Mouse (Mus musculus): ENCODE measurements around the gene Gba2. TPM values are rescaled to one million over a fixed set of nuclear protein-coding genes. Genes with fewer than 3 reads are reported as not detected.
"Not testable (repeated sequence)": the region's sequence is repeated elsewhere in the genome, so short reads cannot be mapped to it uniquely, and the experiment has no call there.

The Gba2 gene
- 67.9 and 71.0 TPM in 2 replicates for polyA plus RNA-seq (2015; fragmentation: Nextera tagmentation; extraction: Ambion mirVana)

GRCm38 (mm10) chr4:43578376-43579204 lies at the start of gene Gba2, which contains the start of gene Rgp1:
Gene Gba2 (minus strand): TSS chr4:43578873.
Gene Rgp1 (plus strand): TSS chr4:43578715.
- peak within 1 kb of the TSS; percentile 89 for H3K4me3 ChIP-seq
- peak within 1 kb of the TSS; percentile 87 for H3K27ac ChIP-seq
- H3K9ac ChIP-seq, result peak within 1 kb of the TSS; percentile 81
- peak within 1 kb of the TSS; percentile 96 for H3K4me2 ChIP-seq
- no peaks in the 10 kb centered on the region for H3K27me3 ChIP-seq (replicated peaks)
- H3K36me3 ChIP-seq (replicated peaks), result peaks cover 26% of the 10 kb centered on the region
- ATAC-seq (replicated peaks), result peak; percentile 88
- H3K9me3 ChIP-seq, result no peaks in the 10 kb centered on the region
- under 1% methylated on average over 74 of the region's 76 CpGs for WGBS
- H3K4me1 ChIP-seq, result peaks cover 47% of the 10 kb centered on the region

- no peak for ATAC-seq (replicated peaks)
- WGBS, result 89% methylated on average over 4 of the region's 4 CpGs
Observed at GRCm38 (mm10) chr4:43620146-43620778, 41.6 kb upstream of the Gba2 start.

DNA sequence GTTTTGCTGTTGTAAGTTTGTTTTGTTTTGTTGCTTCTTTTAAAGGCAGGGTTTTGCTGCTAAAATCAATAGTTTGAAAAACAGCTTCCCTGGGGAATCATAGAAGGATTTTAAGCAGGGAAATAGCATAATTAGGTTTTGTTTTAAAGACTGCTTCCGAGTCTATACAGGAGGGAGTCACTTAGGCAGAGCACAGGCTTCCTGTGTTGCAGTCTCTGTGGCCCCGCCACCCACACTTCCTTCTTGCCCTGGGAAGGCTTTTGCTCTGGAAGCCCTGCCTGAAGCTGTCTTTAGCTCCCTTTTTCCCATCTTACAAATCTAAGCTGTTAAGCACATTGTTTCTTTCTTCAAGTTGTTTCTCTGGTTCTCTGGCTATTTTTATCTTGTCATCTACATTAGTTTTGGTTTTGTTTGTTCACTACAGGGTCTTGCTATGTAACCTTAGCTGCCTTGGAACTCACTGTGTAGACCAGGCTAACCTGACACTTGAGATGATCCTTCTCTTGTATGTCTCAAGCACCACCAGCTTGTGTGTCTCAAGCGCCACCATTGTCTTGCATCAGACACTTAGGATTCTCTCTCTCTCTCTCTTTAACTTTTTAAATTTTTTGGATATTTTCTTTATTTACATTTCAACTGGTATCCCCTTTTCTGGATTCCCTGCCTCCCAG lies 34.5 kb upstream of the Gba2 start:
- Histone ChIP-seq H3K4me3 (no peak overlapping the region), H3K4me1 (no peaks in the 10 kb centered on the region), H3K27me3 (replicated peaks) (no peaks in the 10 kb centered on the region), H3K36me3 (replicated peaks) (no peaks in the 10 kb centered on the region), H3K27ac (no peak overlapping the region), H3K9ac (no peak overlapping the region), H3K9me3 (no peaks in the 10 kb centered on the region), H3K4me2 (no peak overlapping the region)
- WGBS, result 63% methylated on average over 3 of the region's 3 CpGs
- no peak for ATAC-seq (replicated peaks)

More at GRCm38 (mm10) chr4:43620146-43620778, 41.6 kb upstream of the Gba2 start:
- Histone ChIP-seq H3K4me1 (no peaks in the 10 kb centered on the region), H3K9ac (no peak overlapping the region), H3K9me3 (0 out of 2 replicates have a peak, but pooled peaks cover 3% of the 10 kb centered on the region), H3K4me2 (no peak overlapping the region), H3K27me3 (replicated peaks) (0 out of 2 replicates have a peak, but pooled peaks cover 2% of the 10 kb centered on the region), H3K4me3 (no peak overlapping the region), H3K27ac (no peak overlapping the region), H3K36me3 (replicated peaks) (no peaks in the 10 kb centered on the region)

DNA sequence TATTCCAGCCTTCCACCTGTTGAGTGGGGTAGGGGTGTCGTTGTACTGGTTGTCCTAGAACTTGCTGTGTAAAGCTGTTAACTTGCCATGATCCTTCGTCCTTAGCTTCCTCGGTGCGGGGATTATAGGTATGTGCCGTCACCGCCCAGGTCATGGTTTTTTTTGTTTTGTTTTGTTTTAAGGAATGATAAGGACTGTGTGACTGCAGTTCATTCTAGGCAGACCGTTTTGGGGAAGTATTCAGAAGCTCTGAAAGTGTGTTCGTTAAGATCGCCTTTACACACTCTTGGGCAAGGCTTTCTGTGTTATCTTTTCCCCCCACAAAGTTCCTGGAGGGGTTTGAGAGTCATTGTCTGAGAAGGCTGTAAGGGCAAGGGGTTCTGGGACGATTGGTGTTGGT lies 33.9 kb upstream of the Gba2 start:
- Histone ChIP-seq H3K4me3 (no peak overlapping the region), H3K36me3 (replicated peaks) (no peaks in the 10 kb centered on the region), H3K9me3 (no peaks in the 10 kb centered on the region), H3K27ac (no peak overlapping the region), H3K27me3 (replicated peaks) (no peaks in the 10 kb centered on the region), H3K4me1 (no peaks in the 10 kb centered on the region), H3K4me2 (no peak overlapping the region), H3K9ac (no peak overlapping the region)
- no peak for ATAC-seq (replicated peaks)
- WGBS, result 71% methylated on average over 10 of the region's 10 CpGs

DNA sequence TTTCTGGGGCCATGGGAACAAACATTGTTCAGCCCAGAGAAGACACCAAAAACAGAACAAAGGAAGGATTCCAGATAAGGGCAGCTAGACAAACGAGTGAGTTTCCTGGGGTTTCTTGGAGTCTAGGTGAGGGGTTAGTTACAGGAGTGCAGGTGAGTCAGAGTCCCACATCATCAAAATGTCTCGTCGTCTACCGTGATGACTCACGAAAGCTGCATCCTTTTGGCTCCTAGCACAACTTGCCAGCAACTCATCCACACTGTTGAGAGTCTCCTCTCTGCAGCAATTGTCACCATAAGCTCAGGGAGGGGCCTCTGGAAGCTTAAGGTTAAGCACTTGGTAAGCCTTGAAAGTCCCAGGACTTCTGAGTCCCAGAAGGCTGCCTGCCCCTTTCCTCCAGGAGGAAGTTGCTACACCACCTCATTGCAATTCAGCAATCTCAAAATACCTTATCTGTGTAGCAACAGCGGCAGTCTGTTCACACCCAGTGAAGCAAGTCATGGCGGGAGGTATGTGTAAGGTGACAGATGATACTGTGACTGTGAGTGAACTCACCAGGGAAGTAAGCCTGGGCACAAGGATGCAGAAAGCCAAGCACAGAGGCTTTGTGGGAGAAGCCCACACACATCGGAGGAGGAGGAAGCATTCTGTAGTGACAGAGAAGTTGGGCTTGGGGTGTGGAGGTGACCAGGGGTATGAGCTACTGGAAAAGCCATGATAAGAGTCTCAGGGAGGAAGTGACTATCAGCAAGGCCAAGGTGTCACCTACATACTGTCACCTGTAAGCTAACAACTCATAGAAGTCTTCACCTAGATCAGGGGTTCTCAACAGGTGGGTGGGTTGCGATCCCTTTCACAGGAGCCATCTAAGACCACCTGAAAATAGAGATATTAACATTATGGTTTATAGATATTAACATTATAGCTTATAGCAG lies 26.3 kb upstream of the Gba2 start:
- no peak overlapping the region for H3K9ac ChIP-seq
- no peaks in the 10 kb centered on the region for H3K27me3 ChIP-seq (replicated peaks)
- ATAC-seq (replicated peaks), result no peak
- WGBS, result 80% methylated on average over 9 of the region's 9 CpGs
- no peaks in the 10 kb centered on the region for H3K36me3 ChIP-seq (replicated peaks)
- H3K4me1 ChIP-seq, result no peaks in the 10 kb centered on the region
- no peak overlapping the region for H3K4me2 ChIP-seq
- no peak overlapping the region for H3K4me3 ChIP-seq
- H3K9me3 ChIP-seq, result no peaks in the 10 kb centered on the region
- H3K27ac ChIP-seq, result no peak overlapping the region

DNA sequence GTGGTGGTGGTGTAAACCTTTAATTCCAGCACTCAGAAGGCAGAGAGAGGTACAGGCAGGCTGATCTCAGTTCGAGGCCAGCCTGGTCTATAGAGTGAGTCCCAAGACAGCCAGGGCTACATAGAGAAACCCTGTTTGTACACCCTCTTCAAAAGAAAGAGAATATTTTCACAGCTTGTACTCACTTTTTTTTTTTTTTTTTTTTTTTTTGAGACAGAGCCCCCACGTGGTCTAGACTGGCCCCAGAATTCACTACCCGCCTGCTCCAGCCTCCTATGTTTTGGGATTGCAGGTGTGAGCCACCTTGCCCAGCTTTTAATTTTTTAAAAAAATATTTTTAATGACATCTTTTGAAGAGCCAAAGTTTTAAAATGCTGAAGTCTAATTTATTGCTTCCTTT lies 25.4 kb upstream of the Gba2 start:
- H3K36me3 ChIP-seq (replicated peaks), result no peaks in the 10 kb centered on the region
- H3K27me3 ChIP-seq (replicated peaks), result no peaks in the 10 kb centered on the region
- H3K9ac ChIP-seq, result no peak overlapping the region
- H3K9me3 ChIP-seq, result no peaks in the 10 kb centered on the region
- H3K4me3 ChIP-seq, result no peak overlapping the region
- 66% methylated on average over 3 of the region's 3 CpGs for WGBS
- H3K4me2 ChIP-seq, result no peak overlapping the region
- no peak for ATAC-seq (replicated peaks)
- H3K27ac ChIP-seq, result no peak overlapping the region
- H3K4me1 ChIP-seq, result no peaks in the 10 kb centered on the region

- Histone ChIP-seq H3K4me2 (no peak overlapping the region), H3K27ac (no peak overlapping the region), H3K36me3 (replicated peaks) (no peaks in the 10 kb centered on the region), H3K4me3 (no peak overlapping the region), H3K9ac (no peak overlapping the region), H3K4me1 (no peaks in the 10 kb centered on the region), H3K27me3 (replicated peaks) (no peaks in the 10 kb centered on the region), H3K9me3 (no peaks in the 10 kb centered on the region)
- WGBS, result 82% methylated on average over 9 of the region's 9 CpGs
- no peak for ATAC-seq (replicated peaks)
Observed at GRCm38 (mm10) chr4:43600195-43600934, 21.7 kb upstream of the Gba2 start.

- H3K9ac ChIP-seq, result no peak overlapping the region
- no peak overlapping the region for H3K27ac ChIP-seq
- no peaks in the 10 kb centered on the region for H3K27me3 ChIP-seq (replicated peaks)
- WGBS, result 84% methylated on average over 7 of the region's 7 CpGs
- H3K4me2 ChIP-seq, result no peak overlapping the region
- H3K9me3 ChIP-seq, result no peaks in the 10 kb centered on the region
- no peak overlapping the region for H3K4me3 ChIP-seq
- H3K4me1 ChIP-seq, result no peaks in the 10 kb centered on the region
- no peaks in the 10 kb centered on the region for H3K36me3 ChIP-seq (replicated peaks)
- no peak for ATAC-seq (replicated peaks)
Observed at GRCm38 (mm10) chr4:43598650-43599380, 20.1 kb upstream of the Gba2 start.

DNA sequence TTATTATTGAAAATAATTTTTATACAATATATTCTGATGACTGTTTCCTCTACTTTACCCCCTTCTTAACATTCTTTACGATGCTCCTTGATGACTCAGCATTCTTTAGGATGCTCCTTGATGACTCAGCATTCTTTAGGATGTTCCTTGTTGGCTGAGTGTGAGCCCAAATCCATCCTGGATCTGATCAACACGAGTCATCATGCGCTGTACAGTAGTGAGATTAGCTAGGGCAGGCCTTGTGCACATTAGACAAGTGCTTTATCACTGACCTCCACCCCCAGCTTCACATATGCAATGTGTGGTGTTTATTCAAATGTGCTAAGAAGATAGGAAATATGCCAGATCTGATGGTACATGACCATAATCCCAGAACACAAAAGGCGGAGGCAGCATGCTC lies 19.5 kb upstream of the Gba2 start:
- H3K4me1 ChIP-seq, result no peaks in the 10 kb centered on the region
- H3K36me3 ChIP-seq (replicated peaks), result no peaks in the 10 kb centered on the region
- H3K9me3 ChIP-seq, result no peaks in the 10 kb centered on the region
- H3K4me2 ChIP-seq, result no peak overlapping the region
- no peak for ATAC-seq (replicated peaks)
- H3K27me3 ChIP-seq (replicated peaks), result no peaks in the 10 kb centered on the region
- H3K27ac ChIP-seq, result no peak overlapping the region
- 86% methylated on average over 4 of the region's 4 CpGs for WGBS
- H3K9ac ChIP-seq, result no peak overlapping the region
- H3K4me3 ChIP-seq, result no peak overlapping the region

DNA sequence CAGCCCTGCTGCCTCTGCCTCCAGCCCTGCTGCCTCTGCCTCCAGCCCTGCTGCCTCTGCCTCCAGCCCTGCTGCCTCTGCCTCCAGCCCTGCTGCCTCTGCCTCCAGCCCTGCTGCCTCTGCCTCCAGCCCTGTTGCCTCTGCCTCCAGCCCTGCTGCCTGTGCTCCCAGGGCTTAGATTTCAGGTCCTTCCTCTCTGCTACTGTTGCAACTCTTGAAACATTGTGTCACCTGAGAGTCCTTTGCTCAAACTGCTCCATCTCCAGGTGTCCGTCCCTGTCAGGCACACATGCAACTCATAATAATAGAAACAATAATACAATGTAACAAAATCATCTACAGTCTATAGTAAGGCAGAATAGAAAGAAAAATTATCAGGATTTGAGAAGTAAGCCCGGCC lies 17.9 kb upstream of the Gba2 start:
- H3K4me3 ChIP-seq; H3K36me3 ChIP-seq (replicated peaks); H3K27me3 ChIP-seq (replicated peaks); H3K9ac ChIP-seq; H3K9me3 ChIP-seq; ATAC-seq (replicated peaks); H3K4me2 ChIP-seq; H3K27ac ChIP-seq; H3K4me1 ChIP-seq: not testable (repeated sequence)
- 92% methylated on average over 2 of the region's 2 CpGs for WGBS

DNA sequence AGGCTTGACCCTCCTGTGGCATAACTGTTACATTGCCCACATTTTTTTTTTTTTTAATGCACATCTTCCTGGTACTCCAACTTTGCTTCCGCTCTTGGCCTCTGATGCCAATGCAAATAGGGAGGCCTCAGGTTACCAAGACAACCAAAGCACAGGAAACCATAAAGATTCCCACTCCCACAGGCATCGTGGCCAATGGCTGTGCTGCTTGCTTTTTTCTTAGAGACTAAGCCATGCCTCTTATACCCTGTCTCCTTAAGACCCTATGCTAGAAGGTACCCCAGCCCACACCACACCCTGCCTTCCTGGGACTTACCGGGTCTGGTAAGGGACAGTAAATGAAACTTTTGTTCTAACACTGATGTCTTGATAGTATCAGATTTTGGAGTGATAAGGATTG lies 14.8 kb upstream of the Gba2 start:
- Histone ChIP-seq H3K4me1 (no peaks in the 10 kb centered on the region), H3K4me2 (no peak overlapping the region), H3K27me3 (replicated peaks) (no peaks in the 10 kb centered on the region), H3K36me3 (replicated peaks) (no peaks in the 10 kb centered on the region), H3K9ac (no peak overlapping the region), H3K9me3 (no peaks in the 10 kb centered on the region), H3K27ac (no peak overlapping the region), H3K4me3 (no peak overlapping the region)
- ATAC-seq (replicated peaks), result no peak
- 56% methylated on average over 3 of the region's 3 CpGs for WGBS

All from midbrain, embryonic 15.5 days (tissue).